Mouse (Mus musculus) megakaryocyte, embryonic 14.5 days (primary cell): Measurements from ENCODE around the gene Rab3il1.

Experiments used
- FLI1 ChIP-seq: IDR thresholded peaks from 2 replicates; pipeline ENCODE4 v1.6.1; 2012; ENCODE audit warnings: low read length, inconsistent platforms, mixed read lengths
- GATA1 ChIP-seq: IDR thresholded peaks from 3 replicates; pipeline ENCODE4 v1.6.1; 2012; ENCODE audit warnings: mixed read lengths, low read length, inconsistent platforms, borderline replicate concordance

- TF ChIP-seq GATA1 = no peak
- no peak for TF ChIP-seq FLI1
Observed at GRCm38 (mm10) chr19:9985190-9985899, 16.1 kb upstream of the Rab3il1 start.
